Mouse (Mus musculus) heart, embryonic 11.5 days (tissue): ENCODE measurements around the gene Itgb3. TPM values are rescaled to one million over a fixed set of nuclear protein-coding genes. Genes with fewer than 3 reads are reported as not detected.
A peak's percentile ranks its signal among the peaks of the same experiment; 100 is the strongest.

Experiments used
- ATAC-seq: fragments of 200-750 bp; cut with Nextera tagmentation; replicated peaks from 2 replicates; pipeline ENCODE4 v1.8.0; 2017; ENCODE audit warnings: moderate library complexity; ENCODE audit not compliant: insufficient number of reproducible peaks, low FRiP score, low TSS enrichment
- H3K27ac ChIP-seq: fragments of 300-500 bp; sonication (generic); 2 replicates; pipeline ENCODE4 v1.5.1; 2014; ENCODE audit warnings: mild to moderate bottlenecking, low read depth, low read length
- H3K27me3 ChIP-seq: fragments of 300-500 bp; sonication (generic); 2 replicates; pipeline ENCODE4 v1.6.1; 2014; ENCODE audit warnings: mild to moderate bottlenecking, low read length, mixed read lengths; ENCODE audit not compliant: control insufficient read depth, insufficient read depth
- H3K36me3 ChIP-seq: fragments of 300-500 bp; sonication (generic); 2 replicates; pipeline ENCODE4 v1.6.1; 2014; ENCODE audit warnings: mild to moderate bottlenecking, low read length, moderate library complexity, mixed read lengths; ENCODE audit not compliant: control insufficient read depth, insufficient read depth
- H3K4me1 ChIP-seq: fragments of 300-500 bp; sonication (generic); 2 replicates; pipeline ENCODE4 v1.6.1; 2014; ENCODE audit warnings: low read length; ENCODE audit not compliant: control insufficient read depth, insufficient read depth
- H3K4me2 ChIP-seq: fragments of 300-500 bp; sonication (generic); 2 replicates; pipeline ENCODE4 v1.6.1; 2014; ENCODE audit warnings: mild to moderate bottlenecking, moderate library complexity
- H3K4me3 ChIP-seq: fragments of 300-500 bp; sonication (generic); 2 replicates; pipeline ENCODE4 v1.5.1; 2014; ENCODE audit warnings: low read depth, low read length
- H3K9ac ChIP-seq: fragments of 300-500 bp; sonication (generic); 2 replicates; pipeline ENCODE4 v1.6.1; 2014; ENCODE audit warnings: mild to moderate bottlenecking, low read depth, low read length, moderate library complexity
- H3K9me3 ChIP-seq: fragments of 300-500 bp; sonication (generic); replicated peaks from 2 replicates; pipeline ENCODE4 v1.6.1; 2016; ENCODE audit warnings: low read length; ENCODE audit not compliant: control insufficient read depth
- WGBS: fragments of 180-500 bp; shearing (Covaris S2); extraction: QIAGEN DNeasy Blood & Tissue Kit; methylation state at CpG from one replicate; pipeline ENCODE4 v1.1.7; 2014; ENCODE audit not compliant: insufficient replicate concordance; 5-methylcytosine and 5-hydroxymethylcytosine counted together
- polyA plus RNA-seq: library from polyadenylated mRNA; unstranded; fragments of >200 nt; fragmentation: Nextera tagmentation; extraction: Ambion mirVana; gene quantifications from 2 replicates; pipeline ENCODE4 v1.2.1, GENCODE M21; 2014

The Itgb3 gene
- polyA plus RNA-seq, 1 experiment from 2014 or later, result 3.9 TPM

DNA sequence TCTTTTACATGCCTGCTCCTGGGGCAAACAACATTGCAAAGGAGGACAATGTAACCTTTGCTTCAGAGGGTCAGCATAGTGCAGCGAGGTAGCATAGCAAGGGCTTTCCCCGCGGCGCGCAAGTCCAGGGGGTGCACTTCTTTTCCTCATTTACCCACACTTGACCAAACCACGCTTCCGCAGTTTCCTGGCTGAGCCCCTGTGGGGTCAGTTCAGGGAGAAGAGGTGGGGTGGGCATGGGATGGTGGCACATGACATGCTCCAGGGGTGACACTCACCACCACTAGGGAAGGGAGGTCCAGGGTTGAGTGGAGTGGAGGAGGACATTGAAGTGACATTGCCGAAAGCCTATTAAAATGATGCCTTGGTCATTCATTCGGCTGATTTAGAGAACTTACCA lies 28.7 kb upstream of the Itgb3 start:
- Histone ChIP-seq H3K4me2 (peak overlapping the region; percentile 76), H3K36me3 (peaks cover 6% of the 10 kb centered on the region; the same call in 1 of the 2 replicates), H3K27ac (peak overlapping the region; percentile 99), H3K4me1 (peaks cover 29% of the 10 kb centered on the region), H3K27me3 (no peaks in the 10 kb centered on the region), H3K9me3 (no peaks in the 10 kb centered on the region), H3K4me3 (peak overlapping the region; percentile 58), H3K9ac (peak overlapping the region; percentile 94)
- 58% methylated on average over 9 of the region's 9 CpGs for WGBS
- ATAC-seq, result no peak

DNA sequence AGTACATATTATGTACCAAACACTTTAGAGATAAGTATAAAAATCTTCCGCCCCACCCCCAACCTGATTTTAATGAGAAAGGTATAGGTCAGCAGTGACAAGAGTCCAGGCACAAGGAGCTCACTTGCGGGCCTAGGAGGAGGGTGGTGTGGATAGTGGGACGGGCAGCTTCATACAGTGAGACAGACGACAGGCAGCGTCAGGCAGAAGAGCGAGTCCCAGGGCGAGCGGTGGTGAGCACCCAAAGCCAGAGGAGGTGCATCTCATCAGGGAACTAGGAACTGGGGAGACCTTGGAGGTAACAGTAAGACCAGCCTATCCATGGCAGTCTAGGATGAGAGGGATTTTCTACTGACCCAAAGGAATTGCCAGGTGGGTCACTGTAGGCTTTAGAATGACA lies 28.2 kb upstream of the Itgb3 start:
- peak overlapping the region; percentile 94 for H3K9ac ChIP-seq
- WGBS, result 61% methylated on average over 8 of the region's 8 CpGs
- H3K4me1 ChIP-seq, result peaks cover 29% of the 10 kb centered on the region
- H3K4me3 ChIP-seq, result peak overlapping the region; percentile 58
- no peaks in the 10 kb centered on the region for H3K9me3 ChIP-seq
- H3K4me2 ChIP-seq, result peak overlapping the region; percentile 76
- H3K36me3 ChIP-seq, result peaks cover 9% of the 10 kb centered on the region; the same call in 1 of the 2 replicates
- H3K27me3 ChIP-seq, result no peaks in the 10 kb centered on the region
- ATAC-seq, result no peak
- H3K27ac ChIP-seq, result peak overlapping the region; percentile 99

DNA sequence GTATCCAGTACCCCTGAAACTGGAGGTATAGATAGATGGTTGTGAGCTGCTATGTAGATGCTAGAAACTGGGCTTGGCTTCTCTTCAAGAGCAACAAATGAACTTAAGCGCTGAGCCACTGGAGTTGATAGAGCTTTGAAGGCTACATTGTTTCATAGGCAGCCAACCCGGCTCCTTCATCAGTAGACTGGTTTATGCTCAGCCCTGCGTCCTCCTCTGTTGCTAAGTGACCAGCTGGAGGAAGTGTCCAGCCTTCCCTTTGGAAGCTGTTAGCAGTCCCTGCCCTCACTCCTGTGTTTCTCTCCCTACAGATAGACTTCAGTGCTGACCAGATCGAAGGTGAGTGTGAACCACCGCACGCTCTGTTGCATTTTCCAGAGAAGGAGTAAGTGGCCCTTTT lies 27.7 kb upstream of the Itgb3 start:
- Histone ChIP-seq H3K36me3 (peaks cover 10% of the 10 kb centered on the region; the same call in 1 of the 2 replicates), H3K4me1 (peaks cover 29% of the 10 kb centered on the region), H3K27me3 (no peaks in the 10 kb centered on the region), H3K4me3 (peak overlapping the region; percentile 58), H3K9ac (peak overlapping the region; percentile 94), H3K27ac (no peak overlapping the region), H3K4me2 (peak overlapping the region; percentile 76), H3K9me3 (no peaks in the 10 kb centered on the region)
- WGBS, result 42% methylated on average over 6 of the region's 6 CpGs
- no peak for ATAC-seq

DNA sequence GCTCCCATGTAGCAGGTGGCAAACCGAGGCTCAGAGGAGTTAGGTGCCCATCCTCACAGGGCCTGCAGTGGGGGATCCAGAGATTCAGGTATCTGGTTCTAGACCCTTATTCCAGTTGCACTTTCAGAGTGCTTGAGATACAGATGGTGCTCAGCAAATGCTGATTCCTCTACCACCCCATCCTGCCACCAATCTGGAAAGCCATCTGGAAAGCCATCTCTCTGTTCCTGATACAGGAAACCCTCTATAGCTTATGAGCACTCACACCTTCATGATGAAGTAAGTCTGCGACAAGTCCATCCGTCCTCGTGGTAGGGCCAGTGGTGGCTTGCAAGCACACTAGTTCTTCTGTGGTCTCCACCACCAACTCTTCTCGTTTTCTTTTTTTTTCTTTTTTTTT lies 27.2 kb upstream of the Itgb3 start:
- H3K4me3 ChIP-seq, result peak overlapping the region; percentile 58; the same call in 1 of the 2 replicates
- H3K27ac ChIP-seq, result no peak overlapping the region
- no peak for ATAC-seq
- peak overlapping the region; percentile 76 for H3K4me2 ChIP-seq
- no peaks in the 10 kb centered on the region for H3K27me3 ChIP-seq
- H3K9me3 ChIP-seq, result no peaks in the 10 kb centered on the region
- peaks cover 15% of the 10 kb centered on the region; the same call in 1 of the 2 replicates for H3K36me3 ChIP-seq
- peak overlapping the region; percentile 94; the same call in 1 of the 2 replicates for H3K9ac ChIP-seq
- H3K4me1 ChIP-seq, result peaks cover 29% of the 10 kb centered on the region
- 81% methylated on average over 5 of the region's 5 CpGs for WGBS

DNA sequence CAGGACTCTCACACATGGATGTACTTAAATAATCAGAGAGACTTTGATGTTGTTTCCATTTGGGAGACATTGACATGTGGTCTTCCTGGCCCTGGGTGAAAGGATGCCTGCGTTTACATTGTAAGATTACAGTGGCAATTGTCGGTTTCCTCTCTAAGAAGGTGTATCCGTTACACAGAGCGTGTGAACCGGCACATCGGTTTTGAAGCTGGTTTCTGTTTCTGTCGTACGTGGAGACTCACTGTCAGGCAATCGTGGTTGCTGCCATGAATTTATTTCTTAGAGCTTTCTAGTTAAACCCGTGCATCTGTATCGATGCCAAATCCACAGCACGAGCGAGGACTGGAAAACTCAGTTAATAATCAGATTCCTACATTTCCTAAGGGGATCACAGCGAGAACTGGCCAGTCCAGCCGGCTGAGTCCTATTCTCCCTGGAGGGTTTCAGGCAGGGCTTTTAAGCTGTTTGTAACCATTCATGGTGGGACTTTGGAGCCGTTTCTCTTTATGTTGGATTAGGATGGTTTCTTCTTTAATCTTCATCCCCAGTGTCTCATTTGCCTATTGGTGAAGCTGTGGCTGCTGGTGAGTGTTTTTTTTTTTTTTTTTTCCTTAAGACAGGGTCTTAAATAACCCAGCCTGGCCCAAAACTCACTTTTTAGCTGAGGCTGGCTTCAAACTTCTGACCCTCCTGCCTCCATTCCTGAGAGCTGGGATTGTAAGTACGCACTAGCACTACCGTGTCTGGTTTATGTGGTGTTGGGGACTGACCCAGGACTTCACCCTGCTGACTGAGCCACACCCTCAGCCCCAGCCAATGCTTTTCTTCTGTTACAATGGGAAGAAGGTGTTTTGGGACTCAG lies 26.1 kb upstream of the Itgb3 start:
- H3K9me3 ChIP-seq, result no peaks in the 10 kb centered on the region
- H3K4me1 ChIP-seq, result peaks cover 29% of the 10 kb centered on the region
- 0 out of 2 replicates have a peak overlapping the region, but pooled peaks have one; percentile 2 for H3K9ac ChIP-seq
- ATAC-seq, result no peak
- peaks cover 20% of the 10 kb centered on the region for H3K36me3 ChIP-seq
- peak overlapping the region; percentile 41; the same call in 1 of the 2 replicates for H3K27ac ChIP-seq
- peak overlapping the region; percentile 43; the same call in 1 of the 2 replicates for H3K4me2 ChIP-seq
- WGBS, result 58% methylated on average over 18 of the region's 18 CpGs
- H3K4me3 ChIP-seq, result 0 out of 2 replicates have a peak overlapping the region, but pooled peaks have one; percentile 4
- no peaks in the 10 kb centered on the region for H3K27me3 ChIP-seq

DNA sequence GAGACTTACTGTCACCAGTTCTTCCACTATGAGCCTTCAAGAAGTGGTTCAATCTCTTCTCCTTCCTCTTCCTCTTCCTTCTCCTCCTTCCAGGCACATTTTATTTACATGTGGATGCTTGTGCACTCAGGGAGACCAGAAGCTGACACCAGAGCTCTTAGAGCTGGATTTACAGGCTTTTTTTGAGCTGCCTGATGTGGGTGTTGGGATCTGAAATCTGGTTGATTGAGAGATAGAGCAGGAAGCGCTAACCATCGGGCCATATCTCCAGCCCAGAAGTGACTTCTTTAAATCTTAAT lies 25.5 kb upstream of the Itgb3 start:
- ATAC-seq, result no peak
- Histone ChIP-seq H3K27me3 (no peaks in the 10 kb centered on the region), H3K4me1 (peaks cover 26% of the 10 kb centered on the region), H3K9me3 (no peaks in the 10 kb centered on the region), H3K9ac (0 out of 2 replicates have a peak overlapping the region, but pooled peaks have one; percentile 2), H3K27ac (0 out of 2 replicates have a peak overlapping the region, but pooled peaks have one; percentile 41), H3K36me3 (peaks cover 20% of the 10 kb centered on the region), H3K4me3 (no peak overlapping the region), H3K4me2 (peak overlapping the region; percentile 43; the same call in 1 of the 2 replicates)
- 71% methylated on average over 2 of the region's 2 CpGs for WGBS

DNA sequence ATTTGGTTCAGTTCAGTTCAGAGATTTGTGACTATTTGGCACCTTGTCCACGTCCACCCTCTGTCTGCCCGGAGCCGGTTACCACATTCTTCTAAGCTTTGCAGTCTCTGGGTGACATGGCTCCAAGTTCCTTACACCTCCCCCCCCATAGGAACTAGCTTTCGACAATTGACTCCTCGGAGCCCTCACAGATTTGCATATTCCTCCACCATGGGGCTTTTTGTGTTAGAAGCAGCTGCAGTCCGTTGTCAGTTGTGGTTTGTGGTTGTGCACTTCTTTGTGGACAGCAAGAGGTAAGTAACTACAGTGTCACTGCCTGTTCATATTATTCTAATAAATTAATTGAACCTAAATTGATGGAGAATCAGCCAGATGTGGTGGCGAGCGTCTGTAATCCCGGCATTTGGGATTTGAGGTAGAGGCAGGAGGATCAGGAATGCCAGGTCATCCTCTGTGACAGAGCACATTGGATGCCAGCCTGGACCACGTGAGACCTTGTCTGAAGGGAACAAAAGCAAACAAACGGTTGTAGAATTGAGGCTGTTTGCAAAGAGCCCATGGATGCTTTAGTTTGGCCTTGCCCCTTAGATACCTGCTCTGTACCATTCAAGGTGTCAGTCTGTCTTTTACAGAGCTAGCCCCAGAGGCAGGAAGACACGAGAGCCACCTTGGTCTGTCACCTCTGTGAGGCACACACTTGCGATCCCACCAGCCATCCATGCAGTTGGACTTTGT lies 25.0 kb upstream of the Itgb3 start:
- Histone ChIP-seq H3K4me3 (no peak overlapping the region), H3K27me3 (no peaks in the 10 kb centered on the region), H3K4me2 (peak overlapping the region; percentile 43; the same call in 1 of the 2 replicates), H3K4me1 (peaks cover 25% of the 10 kb centered on the region), H3K9ac (0 out of 2 replicates have a peak overlapping the region, but pooled peaks have one; percentile 2), H3K9me3 (no peaks in the 10 kb centered on the region), H3K36me3 (peaks cover 20% of the 10 kb centered on the region), H3K27ac (peak overlapping the region; percentile 32; the same call in 1 of the 2 replicates)
- ATAC-seq, result no peak
- 59% methylated on average over 13 of the region's 13 CpGs for WGBS

DNA sequence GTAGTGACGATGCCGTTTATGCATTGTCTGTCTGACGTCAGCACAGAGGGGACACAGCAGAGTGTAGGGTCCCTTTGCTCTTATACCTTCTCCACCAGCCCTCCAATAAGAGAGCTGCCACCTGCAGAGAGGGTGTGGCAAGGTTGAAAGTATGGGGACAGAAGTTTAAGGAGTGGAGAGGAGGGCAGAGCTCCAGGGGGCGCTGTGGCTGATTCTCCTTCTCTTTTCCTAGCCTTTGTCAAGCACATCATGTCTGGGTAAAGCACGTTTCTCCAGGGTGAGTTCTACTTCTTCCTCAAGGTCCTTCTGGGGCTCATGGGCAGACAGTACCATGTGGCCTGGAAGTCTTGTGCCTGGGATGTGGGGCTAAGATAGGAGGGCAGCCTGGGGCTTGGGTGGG lies 22.3 kb upstream of the Itgb3 start:
- H3K4me1 ChIP-seq, result peaks cover 16% of the 10 kb centered on the region
- H3K9ac ChIP-seq, result no peak overlapping the region
- H3K9me3 ChIP-seq, result no peaks in the 10 kb centered on the region
- no peaks in the 10 kb centered on the region for H3K27me3 ChIP-seq
- H3K27ac ChIP-seq, result no peak overlapping the region
- no peak overlapping the region for H3K4me3 ChIP-seq
- no peak overlapping the region for H3K4me2 ChIP-seq
- WGBS, result 57% methylated on average over 5 of the region's 5 CpGs
- no peak for ATAC-seq
- peaks cover 20% of the 10 kb centered on the region for H3K36me3 ChIP-seq
